Mouse (Mus musculus) embryonic facial prominence, embryonic 11.5 days (tissue): ENCODE results near the gene Tnip1. TPM values are rescaled to one million over a fixed set of nuclear protein-coding genes. Genes with fewer than 3 reads are reported as not detected.
"Not testable (repeated sequence)": the region's sequence is repeated elsewhere in the genome, so short reads cannot be mapped to it uniquely, and the experiment has no call there.

Experiments
- ATAC-seq: fragments of 200-750 bp; cut with Nextera tagmentation; replicated peaks from 2 replicates; pipeline ENCODE4 v1.8.0; 2017; ENCODE audit warnings: low read depth; ENCODE audit not compliant: insufficient number of reproducible peaks, low FRiP score, low TSS enrichment
- DNase-seq: peaks from one replicate; pipeline ENCODE4 v3.0.0-alpha.2; 2015; ENCODE audit warnings: low spot score
- H3K27ac ChIP-seq: fragments of 300-500 bp; sonication (generic); replicated peaks from 2 replicates; pipeline ENCODE4 v1.5.1; 2014; ENCODE audit warnings: mild to moderate bottlenecking, low read depth, low read length, control low read depth
- H3K27me3 ChIP-seq: fragments of 300-500 bp; sonication (generic); 2 replicates; pipeline ENCODE4 v1.6.1; 2014; ENCODE audit warnings: mild to moderate bottlenecking, low read length, moderate library complexity, mixed read lengths; ENCODE audit not compliant: control insufficient read depth, insufficient read depth
- H3K36me3 ChIP-seq: fragments of 300-500 bp; sonication (generic); replicated peaks from 2 replicates; pipeline ENCODE4 v1.6.1; 2014; ENCODE audit warnings: low read depth, mild to moderate bottlenecking, low read length, moderate library complexity, mixed read lengths; ENCODE audit not compliant: control insufficient read depth, insufficient read depth
- H3K4me1 ChIP-seq: fragments of 300-500 bp; sonication (generic); 2 replicates; pipeline ENCODE4 v1.6.1; 2014; ENCODE audit warnings: low read length, mixed read lengths; ENCODE audit not compliant: control insufficient read depth, insufficient read depth
- H3K4me2 ChIP-seq: fragments of 300-500 bp; sonication (generic); 2 replicates; pipeline ENCODE4 v1.6.1; 2014; ENCODE audit warnings: low read depth, mild to moderate bottlenecking, control low read depth, low read length, moderate library complexity
- H3K4me3 ChIP-seq: fragments of 300-500 bp; sonication (generic); 2 replicates; pipeline ENCODE4 v1.5.1; 2014; ENCODE audit warnings: low read depth, low read length, control low read depth
- H3K9ac ChIP-seq: fragments of 300-500 bp; sonication (generic); replicated peaks from 2 replicates; pipeline ENCODE4 v1.6.1; 2014; ENCODE audit warnings: mild to moderate bottlenecking, control low read depth, low read length
- H3K9me3 ChIP-seq: fragments of 300-500 bp; sonication (generic); replicated peaks from 2 replicates; pipeline ENCODE4 v1.6.1; 2016; ENCODE audit warnings: mild to moderate bottlenecking, low read length, inconsistent platforms, mixed read lengths; ENCODE audit not compliant: control insufficient read depth
- WGBS: fragments of 180-500 bp; shearing (Covaris S2); extraction: QIAGEN DNeasy Blood & Tissue Kit; methylation state at CpG from one replicate; pipeline ENCODE4 v1.1.7; 2014; 5-methylcytosine and 5-hydroxymethylcytosine counted together
- polyA plus RNA-seq: library from polyadenylated mRNA; unstranded; fragments of >200 nt; fragmentation: Nextera tagmentation; extraction: Ambion mirVana; gene quantifications from 2 replicates; pipeline ENCODE4 v1.2.1, GENCODE M21; 2014

The Tnip1 gene
- polyA plus RNA-seq, 1 experiment from 2014 or later, result 9.1 TPM

DNA sequence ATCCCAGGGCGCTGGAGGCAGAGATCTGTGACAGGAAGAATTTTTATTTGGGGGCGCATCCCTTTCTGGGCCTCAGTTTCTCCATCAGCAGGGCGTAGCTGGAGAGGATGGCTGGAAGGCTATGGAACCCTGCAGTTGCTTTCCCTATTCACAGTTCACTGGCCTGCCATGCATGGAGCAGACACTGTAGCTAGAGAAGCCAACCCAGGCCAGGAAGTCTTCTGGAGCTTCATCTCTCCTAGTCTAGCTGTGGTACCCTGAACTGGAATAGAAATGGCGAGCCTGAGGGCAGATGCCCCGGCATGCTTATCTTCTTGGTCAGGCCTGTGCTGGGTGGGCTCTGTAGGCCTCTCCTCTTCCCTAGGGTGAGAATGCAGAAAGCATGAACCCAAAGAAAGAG lies 59.4 kb downstream of the Tnip1 start:
- Histone ChIP-seq H3K4me3 (peak overlapping the region; percentile 48), H3K9ac (peak overlapping the region; percentile 60; the same call in 1 of the 2 replicates), H3K4me1 (no peaks in the 10 kb centered on the region), H3K9me3 (no peaks in the 10 kb centered on the region), H3K36me3 (no peaks in the 10 kb centered on the region), H3K27me3 (no peaks in the 10 kb centered on the region), H3K27ac (no peak overlapping the region), H3K4me2 (peak overlapping the region; percentile 85)
- DNase-seq (no peak), ATAC-seq (no peak)
- 71% methylated on average over 5 of the region's 5 CpGs for WGBS

DNA sequence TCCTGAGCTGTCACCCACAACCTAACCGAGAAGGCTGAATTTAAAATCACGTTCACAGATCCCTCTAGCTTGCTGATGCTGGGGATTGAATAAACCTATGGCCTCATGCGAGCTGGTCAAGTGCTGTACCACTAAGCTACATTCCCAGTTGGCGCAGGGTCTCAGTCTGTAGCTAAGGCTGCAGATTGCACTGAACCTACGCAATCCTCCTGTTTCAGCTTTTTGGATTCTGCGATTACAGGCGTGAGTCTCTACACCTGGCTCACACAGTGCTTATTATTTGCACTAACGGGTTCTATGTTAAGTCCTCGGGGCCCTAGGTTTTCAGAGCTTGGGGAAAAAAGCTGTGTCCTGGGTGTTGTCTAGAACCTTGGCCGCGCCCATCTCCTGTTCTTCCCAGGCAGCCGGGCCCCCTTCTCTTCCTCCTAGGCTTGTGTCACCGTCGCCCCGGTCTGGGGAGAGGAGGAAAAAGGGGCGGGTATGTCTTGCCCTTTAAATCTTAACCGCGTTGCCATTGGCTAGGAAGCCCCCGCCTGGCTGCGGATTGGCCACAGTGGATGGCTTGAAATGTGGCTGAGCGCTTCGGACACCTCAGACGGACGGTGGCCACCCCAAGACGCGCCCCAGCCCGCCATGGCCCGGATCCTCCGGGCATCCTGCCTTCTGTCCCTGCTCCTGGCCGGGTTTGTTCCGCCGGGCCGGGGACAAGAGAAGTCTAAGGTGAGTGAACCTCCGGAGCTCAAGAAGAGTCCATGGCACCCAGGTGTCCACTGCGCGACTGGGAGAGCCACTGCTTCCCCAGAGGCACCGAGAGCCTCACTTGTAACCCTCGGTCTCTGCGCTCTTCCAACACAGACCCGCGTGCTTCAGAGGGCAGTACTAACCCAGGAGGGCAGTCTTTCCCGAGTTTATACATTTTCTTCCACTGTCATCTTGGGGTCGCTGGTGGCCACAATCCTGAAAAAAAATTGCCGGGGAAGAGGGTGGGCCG lies 60.1 kb downstream of the Tnip1 start, which contains the start of gene Gpx3:
Gpx3 (plus strand) TSS at position 121 of the 991 bp plus-strand sequence.
- no peaks in the 10 kb centered on the region for H3K4me1 ChIP-seq
- peak within 1 kb of the TSS; percentile 60 for H3K9ac ChIP-seq
- ATAC-seq, result peak; percentile 81
- no peaks in the 10 kb centered on the region for H3K9me3 ChIP-seq
- no peaks in the 10 kb centered on the region for H3K36me3 ChIP-seq
- 17% methylated on average over 45 of the region's 45 CpGs for WGBS
- H3K27ac ChIP-seq, result no peak within 1 kb of the TSS
- DNase-seq, result peak; percentile 81
- H3K4me2 ChIP-seq, result peak within 1 kb of the TSS; percentile 85
- peak within 1 kb of the TSS; percentile 48 for H3K4me3 ChIP-seq
- no peaks in the 10 kb centered on the region for H3K27me3 ChIP-seq

DNA sequence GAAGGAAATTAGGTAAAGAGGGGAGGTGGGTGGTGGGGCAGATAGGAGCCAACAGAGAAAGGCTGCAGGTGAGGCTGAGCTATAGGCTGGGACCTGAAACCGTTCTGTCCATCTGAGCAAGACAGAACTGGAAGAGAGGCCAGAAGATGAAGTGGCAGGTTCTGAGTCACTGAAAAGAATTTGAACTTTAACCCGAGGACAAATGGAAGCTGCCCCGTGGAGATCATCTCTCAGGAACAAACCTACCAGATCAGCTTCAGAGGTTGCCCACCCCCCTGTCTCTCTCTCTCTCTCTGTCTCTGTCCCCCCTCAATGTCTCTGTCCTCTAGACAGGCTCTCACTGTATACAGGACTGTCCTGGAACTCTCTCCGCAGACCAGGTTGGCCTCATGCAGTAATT lies 63.1 kb downstream of the Tnip1 start:
- no peak for ATAC-seq

DNA sequence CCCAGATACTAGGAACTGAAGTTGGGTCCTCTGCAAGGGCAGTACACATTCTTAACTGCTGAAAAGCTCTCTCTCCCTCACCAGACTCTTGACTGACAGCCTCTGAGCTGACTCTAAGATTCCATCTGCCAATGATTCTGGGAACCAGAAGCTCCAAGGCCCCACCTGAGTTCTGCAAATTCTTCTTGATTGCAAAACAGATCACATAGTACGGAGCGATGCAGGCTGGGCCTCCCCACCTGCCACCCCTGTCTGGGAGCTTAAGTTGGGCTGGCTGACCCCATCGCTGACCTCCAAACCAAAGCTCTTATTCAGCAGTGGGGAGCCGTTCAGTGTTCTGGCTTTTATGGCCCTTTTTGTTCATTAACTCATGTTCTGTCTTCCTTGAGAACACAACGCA lies 65.2 kb downstream of the Tnip1 start:
- Histone ChIP-seq H3K27me3 (no peaks in the 10 kb centered on the region), H3K9ac (no peak overlapping the region), H3K4me3 (no peak overlapping the region), H3K4me2 (no peak overlapping the region), H3K9me3 (no peaks in the 10 kb centered on the region), H3K4me1 (no peaks in the 10 kb centered on the region), H3K36me3 (no peaks in the 10 kb centered on the region), H3K27ac (no peak overlapping the region)
- WGBS, result 63% methylated on average over 5 of the region's 5 CpGs
- ATAC-seq (no peak), DNase-seq (no peak)

More for the DNA sequence above, 63.1 kb downstream of the Tnip1 start:
- Histone ChIP-seq H3K9me3 (no peaks in the 10 kb centered on the region), H3K36me3 (no peaks in the 10 kb centered on the region), H3K27ac (no peak overlapping the region), H3K9ac (no peak overlapping the region), H3K4me1 (no peaks in the 10 kb centered on the region), H3K4me2 (no peak overlapping the region), H3K27me3 (no peaks in the 10 kb centered on the region), H3K4me3 (no peak overlapping the region)
- WGBS, result 63% methylated on average over 4 of the region's 4 CpGs
- no peak for DNase-seq

DNA sequence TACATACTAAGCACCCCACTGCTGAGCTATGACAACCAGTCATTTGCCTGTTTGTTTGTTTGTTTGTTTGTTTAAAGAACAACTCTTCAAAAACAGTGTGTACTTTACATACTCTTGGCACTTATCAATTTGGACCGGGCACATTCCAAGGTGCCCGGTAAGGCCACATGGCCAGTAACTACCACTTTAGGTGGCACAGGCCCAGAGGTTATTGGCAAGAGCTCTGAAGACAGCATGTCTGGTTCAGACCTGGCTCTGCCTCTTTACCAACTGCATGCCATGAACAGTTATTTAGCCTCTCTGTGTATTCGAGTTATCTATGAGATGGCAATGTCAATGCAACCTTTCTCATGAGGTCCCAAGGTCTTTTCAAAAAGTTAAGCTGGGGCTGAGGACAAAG lies 66.1 kb downstream of the Tnip1 start:
- H3K27me3 ChIP-seq, ATAC-seq: not testable (repeated sequence)
- WGBS, result 88% methylated on average over 3 of the region's 3 CpGs

DNA sequence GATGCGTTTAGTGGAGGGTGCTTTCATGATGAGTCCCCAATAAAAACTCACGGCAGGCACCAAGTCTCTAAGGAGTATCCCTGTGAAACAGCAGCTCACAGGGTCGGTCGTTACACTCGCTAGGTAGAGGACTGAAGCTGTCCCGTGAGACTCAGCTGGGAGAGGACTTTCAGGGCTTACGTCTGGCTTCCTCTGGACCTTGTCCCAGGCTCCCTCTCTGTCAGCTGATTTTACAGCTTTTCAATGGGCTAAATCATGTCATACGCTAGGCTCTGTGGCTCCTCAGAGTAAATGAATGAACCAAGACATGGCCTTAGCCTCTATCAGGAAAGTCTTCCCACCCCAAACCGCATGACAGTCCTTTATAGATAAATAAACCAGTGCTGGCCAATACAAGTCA lies 68.1 kb downstream of the Tnip1 start:
- Histone ChIP-seq H3K4me2 (no peak overlapping the region), H3K27ac (no peak overlapping the region), H3K4me3 (no peak overlapping the region), H3K9me3 (no peaks in the 10 kb centered on the region), H3K9ac (no peak overlapping the region), H3K27me3 (no peaks in the 10 kb centered on the region), H3K36me3 (no peaks in the 10 kb centered on the region), H3K4me1 (no peaks in the 10 kb centered on the region)
- DNase-seq (no peak), ATAC-seq (no peak)
- 68% methylated on average over 9 of the region's 9 CpGs for WGBS

More for the DNA sequence above, 66.1 kb downstream of the Tnip1 start:
- not testable (repeated sequence) for DNase-seq, H3K9ac ChIP-seq, H3K36me3 ChIP-seq, H3K4me1 ChIP-seq, H3K4me3 ChIP-seq, H3K4me2 ChIP-seq, H3K9me3 ChIP-seq, H3K27ac ChIP-seq

DNA sequence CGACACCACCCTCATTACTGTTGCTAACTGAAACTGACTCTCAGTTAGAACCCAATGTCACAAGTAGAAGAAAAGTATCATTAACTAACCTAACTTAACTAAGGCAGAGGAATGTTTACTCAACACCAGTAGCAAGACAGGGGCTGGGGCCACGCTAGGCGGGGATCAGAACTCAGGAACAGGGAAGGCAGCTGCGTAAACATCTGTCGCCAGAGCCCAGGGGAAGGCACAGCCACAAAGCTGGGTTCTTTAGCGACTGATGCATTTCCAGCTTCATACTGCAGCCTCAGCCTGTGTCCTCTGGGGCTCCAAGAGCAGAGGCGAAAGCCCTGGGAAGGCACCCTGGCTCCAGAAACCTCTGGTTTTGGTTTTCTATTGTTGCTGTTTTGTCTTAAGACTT lies 70.6 kb downstream of the Tnip1 start:
- no peak overlapping the region for H3K4me2 ChIP-seq
- no peak overlapping the region for H3K4me3 ChIP-seq
- no peaks in the 10 kb centered on the region for H3K27me3 ChIP-seq
- H3K4me1 ChIP-seq, result no peaks in the 10 kb centered on the region
- WGBS, result 43% methylated on average over 7 of the region's 7 CpGs
- H3K9ac ChIP-seq, result no peak overlapping the region
- no peak overlapping the region for H3K27ac ChIP-seq
- H3K9me3 ChIP-seq, result no peaks in the 10 kb centered on the region
- H3K36me3 ChIP-seq, result no peaks in the 10 kb centered on the region
- no peak for DNase-seq
- no peak for ATAC-seq

DNA sequence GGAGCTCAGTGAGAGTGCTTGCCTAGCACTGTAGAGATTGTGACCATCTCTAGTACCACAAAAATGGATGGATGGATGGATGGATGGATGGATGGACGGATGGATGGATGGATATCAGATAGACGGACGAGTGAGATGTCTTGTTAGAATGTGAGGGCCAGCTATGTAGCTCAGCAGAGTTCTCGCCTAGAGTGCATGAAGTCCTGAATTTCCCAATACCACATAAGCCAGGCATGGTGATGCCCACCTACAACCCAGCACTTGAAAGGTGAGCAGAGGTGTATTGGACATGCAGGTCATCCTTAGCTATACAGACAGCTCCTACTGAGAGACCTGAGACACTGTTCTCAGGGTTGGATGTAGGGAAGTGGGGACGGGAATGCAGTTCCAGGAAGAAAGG lies 71.4 kb downstream of the Tnip1 start:
- ATAC-seq (no peak), DNase-seq (no peak)
- 75% methylated on average over 5 of the region's 5 CpGs for WGBS
- no peak overlapping the region for H3K4me3 ChIP-seq
- H3K9me3 ChIP-seq, result no peaks in the 10 kb centered on the region
- H3K4me1 ChIP-seq, result no peaks in the 10 kb centered on the region
- H3K4me2 ChIP-seq, result no peak overlapping the region
- H3K36me3 ChIP-seq, result no peaks in the 10 kb centered on the region
- no peak overlapping the region for H3K27ac ChIP-seq
- H3K9ac ChIP-seq, result no peak overlapping the region
- H3K27me3 ChIP-seq, result no peaks in the 10 kb centered on the region
